Mouse (Mus musculus): ENCODE data around the gene Odf4. TPM values are rescaled to one million over a fixed set of nuclear protein-coding genes. Genes with fewer than 3 reads are reported as not detected.

The Odf4 gene
- polyA plus RNA-seq, 1 experiment from 2014 or later: 0.60 TPM

GRCm38 (mm10) chr11:68882107-68882506, 44.8 kb downstream of the Odf4 start:
- no peaks in the 10 kb centered on the region for H3K36me3 ChIP-seq
- H3K4me1 ChIP-seq (replicated peaks): no peaks in the 10 kb centered on the region
- no peak overlapping the region for H3K4me2 ChIP-seq
- no peak overlapping the region for H3K4me3 ChIP-seq
- H3K9me3 ChIP-seq: no peaks in the 10 kb centered on the region
- no peak for ATAC-seq (ENCODE audit: low FRiP score)
- no peak overlapping the region for H3K9ac ChIP-seq
- 29% methylated on average over 14 of the region's 14 CpGs for WGBS
- H3K27ac ChIP-seq: no peak overlapping the region
- peaks cover 3% of the 10 kb centered on the region; the same call in 1 of the 2 replicates for H3K27me3 ChIP-seq

- WGBS: 87% methylated on average over 5 of the region's 5 CpGs
- no peaks in the 10 kb centered on the region for H3K9me3 ChIP-seq
- no peak overlapping the region for H3K4me2 ChIP-seq
- H3K27ac ChIP-seq: no peak overlapping the region
- H3K4me3 ChIP-seq: no peak overlapping the region
- no peaks in the 10 kb centered on the region for H3K36me3 ChIP-seq
- no peak overlapping the region for H3K9ac ChIP-seq
- H3K27me3 ChIP-seq: peaks cover 3% of the 10 kb centered on the region; the same call in 1 of the 2 replicates
- no peak for ATAC-seq (ENCODE audit: low FRiP score)
- no peaks in the 10 kb centered on the region for H3K4me1 ChIP-seq (replicated peaks)
These were observed 48.1 kb downstream of the Odf4 start for GRCm38 (mm10) chr11:68878811-68879210.

- no peaks in the 10 kb centered on the region for H3K4me1 ChIP-seq (replicated peaks)
- H3K36me3 ChIP-seq: no peaks in the 10 kb centered on the region
- H3K27me3 ChIP-seq: no peaks in the 10 kb centered on the region
- H3K4me3 ChIP-seq: no peak overlapping the region
- ATAC-seq (ENCODE audit: low FRiP score): no peak
- 0% methylated on average over 2 of the region's 2 CpGs for WGBS
- no peak overlapping the region for H3K27ac ChIP-seq
- no peak overlapping the region for H3K4me2 ChIP-seq
- no peak overlapping the region for H3K9ac ChIP-seq
- H3K9me3 ChIP-seq: no peaks in the 10 kb centered on the region
These were observed 52.0 kb downstream of the Odf4 start for GRCm38 (mm10) chr11:68874841-68875240.

Other genes starting within 250 kb of the Odf4 start
- gene Myh10, start 235.5 kb downstream of the Odf4 start, polyA plus RNA-seq (2015; fragmentation: Nextera tagmentation; extraction: Ambion mirVana): 93.4 and 98.3 TPM in 2 replicates
- gene Ndel1, start 55.2 kb downstream of the Odf4 start, polyA plus RNA-seq (2015; fragmentation: Nextera tagmentation; extraction: Ambion mirVana): 90.8 and 92.6 TPM in 2 replicates
- gene Rnf222, start 38.5 kb downstream of the Odf4 start, polyA plus RNA-seq (2015; fragmentation: Nextera tagmentation; extraction: Ambion mirVana): 0.09 TPM in 1 of 2 replicates, not detected in the other
- gene Rpl26, start 25.5 kb downstream of the Odf4 start, polyA plus RNA-seq (2015; fragmentation: Nextera tagmentation; extraction: Ambion mirVana): 684 and 691 TPM in 2 replicates
- 14.3 and 16.2 TPM in 2 replicates for gene Arhgef15, start 30.4 kb upstream of the Odf4 start, polyA plus RNA-seq (2015; fragmentation: Nextera tagmentation; extraction: Ambion mirVana)
- 1.5 TPM in 2 replicates for gene Slc25a35, start 41.0 kb upstream of the Odf4 start, polyA plus RNA-seq (2015; fragmentation: Nextera tagmentation; extraction: Ambion mirVana)
- gene Rangrf, start 48.1 kb upstream of the Odf4 start, polyA plus RNA-seq (2015; fragmentation: Nextera tagmentation; extraction: Ambion mirVana): 24.7 and 26.7 TPM in 2 replicates
- gene Pfas, start 81.4 kb upstream of the Odf4 start, polyA plus RNA-seq (2015; fragmentation: Nextera tagmentation; extraction: Ambion mirVana): 19.1 and 20.4 TPM in 2 replicates
- gene Ctc1, start 88.8 kb upstream of the Odf4 start, polyA plus RNA-seq (2015; fragmentation: Nextera tagmentation; extraction: Ambion mirVana): 49.4 and 49.9 TPM in 2 replicates
- 31.7 and 34.2 TPM in 2 replicates for gene Aurkb, start 118.6 kb upstream of the Odf4 start, polyA plus RNA-seq (2015; fragmentation: Nextera tagmentation; extraction: Ambion mirVana)
- 13.4 and 15.2 TPM in 2 replicates for gene Borcs6, start 132.6 kb upstream of the Odf4 start, polyA plus RNA-seq (2015; fragmentation: Nextera tagmentation; extraction: Ambion mirVana)
- 28.7 and 41.0 TPM in 2 replicates for gene Tmem107, start 143.7 kb upstream of the Odf4 start, polyA plus RNA-seq (2015; fragmentation: Nextera tagmentation; extraction: Ambion mirVana)
- 217 and 227 TPM in 2 replicates for gene Vamp2, start 161.4 kb upstream of the Odf4 start, polyA plus RNA-seq (2015; fragmentation: Nextera tagmentation; extraction: Ambion mirVana)
- gene Per1, start 168.1 kb upstream of the Odf4 start, polyA plus RNA-seq (2015; fragmentation: Nextera tagmentation; extraction: Ambion mirVana): 7.4 and 9.4 TPM in 2 replicates
- gene Hes7, start 193.3 kb upstream of the Odf4 start, polyA plus RNA-seq (2015; fragmentation: Nextera tagmentation; extraction: Ambion mirVana): 0.26 and 0.35 TPM in 2 replicates
- gene 9130213A22Rik, start 195.5 kb upstream of the Odf4 start, polyA plus RNA-seq (2015; fragmentation: Nextera tagmentation; extraction: Ambion mirVana): 0.13 and 0.25 TPM in 2 replicates
- gene Aloxe3, start 198.8 kb upstream of the Odf4 start, polyA plus RNA-seq (2015; fragmentation: Nextera tagmentation; extraction: Ambion mirVana): 0.71 and 1.3 TPM in 2 replicates
- gene Alox12b, start 229.9 kb upstream of the Odf4 start, polyA plus RNA-seq (2015; fragmentation: Nextera tagmentation; extraction: Ambion mirVana): 0.29 and 0.31 TPM in 2 replicates